Mouse (Mus musculus): ENCODE results near the gene Pyroxd1. TPM values are rescaled to one million over a fixed set of nuclear protein-coding genes. Genes with fewer than 3 reads are reported as not detected.

The Pyroxd1 gene
- polyA plus RNA-seq, 1 experiment, result 2.8 TPM

DNA sequence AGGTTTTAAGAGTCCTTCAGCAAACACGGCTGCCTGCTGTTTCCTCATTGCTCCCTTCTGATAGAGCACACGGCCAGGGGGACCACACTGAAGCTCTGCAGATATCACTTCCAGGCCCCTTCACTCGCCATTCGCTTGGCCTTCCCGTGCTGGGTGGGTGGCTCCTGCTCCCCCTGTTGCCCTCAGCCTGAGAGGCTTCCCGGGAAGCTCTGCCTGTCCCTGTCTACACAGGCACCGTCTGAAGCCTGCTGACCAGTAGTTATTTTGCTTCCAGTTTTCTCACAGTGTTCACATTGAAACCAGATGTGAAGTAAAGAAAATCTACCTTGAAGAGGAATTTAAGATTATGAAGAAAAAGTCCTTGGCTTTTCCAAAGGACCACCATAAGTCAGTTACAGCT lies 11.7 kb downstream of the Pyroxd1 start:
- Histone ChIP-seq H3K27ac (ENCODE audit: insufficient read depth, low read length) (no peak overlapping the region), H3K36me3 (ENCODE audit: control insufficient read depth, insufficient read depth, low read length) (peaks cover 27% of the 10 kb centered on the region), H3K4me3 (ENCODE audit: extremely low read depth, insufficient read depth, insufficient read length) (no peak overlapping the region), H3K27me3 (ENCODE audit: control insufficient read depth, insufficient read depth, low read length) (no peaks in the 10 kb centered on the region), H3K4me1 (ENCODE audit: control insufficient read depth, insufficient read depth, insufficient read length) (no peaks in the 10 kb centered on the region)
- 90% methylated on average over 7 of the region's 7 CpGs for WGBS
- TF ChIP-seq CTCF (IDR thresholded peaks at IDR 0.05; ENCODE audit: extremely low read depth, insufficient read depth, insufficient read length, insufficient replicate concordance), result no peak
- TF ChIP-seq POLR2A (IDR thresholded peaks at IDR 0.05; ENCODE audit: low read depth, low read length), result no peak
- no peak for DNase-seq (ENCODE audit: low read depth in 1 of 2, low spot score in 2 of 2)

- no peak overlapping the region for H3K4me3 ChIP-seq (ENCODE audit: extremely low read depth, insufficient read depth, insufficient read length)
- no peak for DNase-seq (ENCODE audit: low read depth in 1 of 2, low spot score in 2 of 2)
- H3K27ac ChIP-seq (ENCODE audit: insufficient read depth, low read length), result no peak overlapping the region
- H3K4me1 ChIP-seq (ENCODE audit: control insufficient read depth, insufficient read depth, insufficient read length), result no peaks in the 10 kb centered on the region
- H3K36me3 ChIP-seq (ENCODE audit: control insufficient read depth, insufficient read depth, low read length), result peaks cover 30% of the 10 kb centered on the region
- no peaks in the 10 kb centered on the region for H3K27me3 ChIP-seq (ENCODE audit: control insufficient read depth, insufficient read depth, low read length)
- TF ChIP-seq POLR2A (IDR thresholded peaks at IDR 0.05; ENCODE audit: low read depth, low read length) (no peak), CTCF (IDR thresholded peaks at IDR 0.05; ENCODE audit: extremely low read depth, insufficient read depth, insufficient read length, insufficient replicate concordance) (no peak)
- WGBS, result 93% methylated on average over 6 of the region's 6 CpGs
Measured at GRCm38 (mm10) chr6:142362036-142362435, 16.6 kb downstream of the Pyroxd1 start.

- TF ChIP-seq POLR2A (IDR thresholded peaks at IDR 0.05; ENCODE audit: low read depth, low read length) (no peak), CTCF (IDR thresholded peaks at IDR 0.05; ENCODE audit: extremely low read depth, insufficient read depth, insufficient read length, insufficient replicate concordance) (no peak)
Measured at GRCm38 (mm10) chr6:142363019-142363576, 17.6 kb downstream of the Pyroxd1 start.

DNA sequence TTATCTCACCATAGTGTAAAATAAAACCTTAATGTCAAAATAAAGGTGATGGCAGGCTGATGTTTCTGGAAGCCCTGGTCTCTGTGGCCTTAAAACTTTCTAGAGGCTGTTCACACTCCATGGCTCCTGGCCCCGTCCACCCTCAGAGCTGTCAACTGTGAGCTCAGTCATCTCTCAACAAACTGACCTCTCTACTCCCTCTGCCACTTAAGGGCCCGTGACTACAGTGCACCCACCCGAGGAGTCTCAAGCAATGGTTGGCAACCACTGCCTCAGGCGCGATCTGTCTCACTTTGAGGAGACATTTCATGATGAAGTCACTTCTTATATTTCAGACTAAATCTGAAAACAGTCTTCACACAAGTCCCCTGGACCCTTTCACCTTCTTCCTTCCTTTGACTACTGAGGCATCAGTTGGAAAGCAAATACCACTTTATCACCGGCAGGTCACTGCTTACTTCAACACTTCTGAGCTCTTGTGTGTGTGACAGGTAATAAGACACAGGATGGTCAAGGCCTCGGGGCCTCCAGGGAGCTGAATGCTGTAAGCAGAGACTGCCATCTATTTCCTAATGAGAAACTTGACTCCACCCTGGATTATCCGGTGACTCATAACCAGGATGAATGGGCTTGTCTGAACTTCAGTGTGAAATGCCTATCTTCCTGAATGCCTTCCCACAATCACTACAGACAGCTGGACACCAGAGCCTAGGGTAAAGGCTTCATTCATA lies 20.5 kb downstream of the Pyroxd1 start:
- Histone ChIP-seq H3K27me3 (ENCODE audit: control insufficient read depth, insufficient read depth, low read length) (no peaks in the 10 kb centered on the region), H3K4me1 (ENCODE audit: control insufficient read depth, insufficient read depth, insufficient read length) (no peaks in the 10 kb centered on the region), H3K27ac (ENCODE audit: insufficient read depth, low read length) (no peak overlapping the region), H3K36me3 (ENCODE audit: control insufficient read depth, insufficient read depth, low read length) (peaks cover 34% of the 10 kb centered on the region), H3K4me3 (ENCODE audit: extremely low read depth, insufficient read depth, insufficient read length) (no peak overlapping the region)
- WGBS, result 94% methylated on average over 8 of the region's 8 CpGs
- TF ChIP-seq POLR2A (IDR thresholded peaks at IDR 0.05; ENCODE audit: low read depth, low read length), result no peak
- no peak for TF ChIP-seq CTCF (IDR thresholded peaks at IDR 0.05; ENCODE audit: extremely low read depth, insufficient read depth, insufficient read length, insufficient replicate concordance)
- no peak for DNase-seq (ENCODE audit: low read depth in 1 of 2, low spot score in 2 of 2)

More at GRCm38 (mm10) chr6:142363019-142363576, 17.6 kb downstream of the Pyroxd1 start:
- H3K27me3 ChIP-seq (ENCODE audit: control insufficient read depth, insufficient read depth, low read length), result no peaks in the 10 kb centered on the region
- 76% methylated on average over 9 of the region's 9 CpGs for WGBS
- no peak overlapping the region for H3K4me3 ChIP-seq (ENCODE audit: extremely low read depth, insufficient read depth, insufficient read length)
- H3K4me1 ChIP-seq (ENCODE audit: control insufficient read depth, insufficient read depth, insufficient read length), result no peaks in the 10 kb centered on the region
- no peak overlapping the region for H3K27ac ChIP-seq (ENCODE audit: insufficient read depth, low read length)
- DNase-seq (ENCODE audit: low read depth in 1 of 2, low spot score in 2 of 2), result no peak
- H3K36me3 ChIP-seq (ENCODE audit: control insufficient read depth, insufficient read depth, low read length), result peaks cover 30% of the 10 kb centered on the region

DNA sequence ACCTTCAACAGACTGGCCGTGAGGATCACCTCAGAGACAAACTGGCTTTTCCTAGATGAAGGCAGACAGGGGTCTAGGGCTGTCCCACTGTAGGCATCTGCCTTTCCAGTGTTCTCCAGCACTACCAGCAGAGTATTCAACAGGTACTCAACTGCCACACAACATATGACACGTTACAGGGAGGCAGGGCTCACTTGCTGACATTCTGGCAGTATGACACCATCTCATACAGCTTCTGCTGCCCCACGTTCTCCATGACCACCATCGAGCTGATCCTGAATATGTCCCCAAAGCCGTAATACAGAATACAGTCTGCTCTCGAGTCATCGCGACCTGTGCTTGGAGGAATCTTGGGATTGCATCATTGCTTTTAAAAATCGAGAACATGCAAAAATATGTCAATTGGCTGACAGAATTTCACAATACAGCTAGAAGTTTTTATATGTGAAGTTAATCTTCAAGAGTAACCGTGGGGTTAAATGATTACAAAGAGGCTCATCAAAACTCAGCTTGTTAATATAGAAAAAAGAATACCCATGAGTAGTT lies 21.1 kb downstream of the Pyroxd1 start:
- no peak for DNase-seq (ENCODE audit: low read depth in 1 of 2, low spot score in 2 of 2)
- Histone ChIP-seq H3K27ac (ENCODE audit: insufficient read depth, low read length) (no peak overlapping the region), H3K4me3 (ENCODE audit: extremely low read depth, insufficient read depth, insufficient read length) (no peak overlapping the region), H3K4me1 (ENCODE audit: control insufficient read depth, insufficient read depth, insufficient read length) (no peaks in the 10 kb centered on the region), H3K27me3 (ENCODE audit: control insufficient read depth, insufficient read depth, low read length) (no peaks in the 10 kb centered on the region), H3K36me3 (ENCODE audit: control insufficient read depth, insufficient read depth, low read length) (peaks cover 34% of the 10 kb centered on the region)
- TF ChIP-seq POLR2A (IDR thresholded peaks at IDR 0.05; ENCODE audit: low read depth, low read length) (no peak), CTCF (IDR thresholded peaks at IDR 0.05; ENCODE audit: extremely low read depth, insufficient read depth, insufficient read length, insufficient replicate concordance) (no peak)
- WGBS, result 92% methylated on average over 10 of the region's 10 CpGs

DNA sequence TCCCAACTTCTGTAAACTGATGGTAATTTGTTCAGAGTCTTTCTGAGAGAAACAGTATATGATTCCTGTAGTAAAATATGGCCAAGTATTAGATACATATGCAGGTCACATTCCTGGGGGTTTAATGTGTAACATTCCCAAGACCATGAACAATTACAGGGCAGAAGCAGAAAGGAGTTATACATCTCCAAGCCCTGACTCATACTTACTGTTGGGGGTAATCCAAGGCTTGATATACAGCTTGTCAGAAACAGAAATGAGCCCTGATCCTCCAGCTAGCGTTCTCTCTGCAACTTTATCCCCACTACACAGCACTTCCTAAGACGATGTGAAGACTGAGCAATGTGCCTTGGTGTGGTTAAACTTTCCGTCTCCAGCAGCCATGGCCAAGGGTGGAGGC lies 22.1 kb downstream of the Pyroxd1 start:
- TF ChIP-seq CTCF (IDR thresholded peaks at IDR 0.05; ENCODE audit: extremely low read depth, insufficient read depth, insufficient read length, insufficient replicate concordance) (no peak), POLR2A (IDR thresholded peaks at IDR 0.05; ENCODE audit: low read depth, low read length) (no peak)
- 93% methylated on average over 3 of the region's 3 CpGs for WGBS
- peaks cover 37% of the 10 kb centered on the region for H3K36me3 ChIP-seq (ENCODE audit: control insufficient read depth, insufficient read depth, low read length)
- H3K27me3 ChIP-seq (ENCODE audit: control insufficient read depth, insufficient read depth, low read length), result no peaks in the 10 kb centered on the region
- H3K4me3 ChIP-seq (ENCODE audit: extremely low read depth, insufficient read depth, insufficient read length), result no peak overlapping the region
- no peak overlapping the region for H3K27ac ChIP-seq (ENCODE audit: insufficient read depth, low read length)
- no peak for DNase-seq (ENCODE audit: low read depth in 1 of 2, low spot score in 2 of 2)
- H3K4me1 ChIP-seq (ENCODE audit: control insufficient read depth, insufficient read depth, insufficient read length), result no peaks in the 10 kb centered on the region

DNA sequence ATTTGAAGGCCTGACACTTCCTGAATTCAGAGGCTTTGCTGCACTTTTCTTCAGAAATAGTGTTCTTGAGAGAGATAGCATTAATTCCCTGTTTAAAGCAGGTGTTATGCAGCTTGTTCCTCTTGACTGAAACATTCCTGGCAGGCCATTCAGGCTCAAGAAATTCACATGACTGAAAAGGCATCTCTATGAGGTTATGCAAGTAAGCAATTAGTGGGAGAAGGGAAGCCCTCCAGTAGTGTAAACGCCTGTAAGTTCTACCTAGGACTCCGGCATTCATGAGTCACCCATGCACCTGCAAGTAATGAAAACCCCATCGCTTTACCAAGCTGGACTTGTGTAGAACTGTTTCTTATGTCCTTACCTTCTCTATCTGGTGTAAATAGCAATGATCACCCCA lies 24.1 kb downstream of the Pyroxd1 start:
- Histone ChIP-seq H3K4me3 (ENCODE audit: extremely low read depth, insufficient read depth, insufficient read length) (no peak overlapping the region), H3K27me3 (ENCODE audit: control insufficient read depth, insufficient read depth, low read length) (no peaks in the 10 kb centered on the region), H3K4me1 (ENCODE audit: control insufficient read depth, insufficient read depth, insufficient read length) (no peaks in the 10 kb centered on the region), H3K36me3 (ENCODE audit: control insufficient read depth, insufficient read depth, low read length) (peaks cover 37% of the 10 kb centered on the region), H3K27ac (ENCODE audit: insufficient read depth, low read length) (no peak overlapping the region)
- WGBS, result 98% methylated on average over 3 of the region's 3 CpGs
- no peak for TF ChIP-seq POLR2A (IDR thresholded peaks at IDR 0.05; ENCODE audit: low read depth, low read length)
- no peak for TF ChIP-seq CTCF (IDR thresholded peaks at IDR 0.05; ENCODE audit: extremely low read depth, insufficient read depth, insufficient read length, insufficient replicate concordance)
- no peak for DNase-seq (ENCODE audit: low read depth in 1 of 2, low spot score in 2 of 2)
